Mouse (Mus musculus): ENCODE data around the gene Slc17a5. TPM values are rescaled to one million over a fixed set of nuclear protein-coding genes. Genes with fewer than 3 reads are reported as not detected.

Gene Slc17a5
- polyA plus RNA-seq, 1 experiment, result 14.5 TPM

- Histone ChIP-seq H3K27ac (ENCODE audit: insufficient read depth, low read depth, low read length) (peak overlapping the region; percentile 67), H3K36me3 (ENCODE audit: control insufficient read depth, insufficient read depth, low read length) (no peaks in the 10 kb centered on the region), H3K4me3 (ENCODE audit: low read depth, low read length) (peak overlapping the region; percentile 53), H3K4me1 (ENCODE audit: control insufficient read depth, insufficient read depth, insufficient read length, low read length) (peaks cover 11% of the 10 kb centered on the region; the same call in 1 of the 2 replicates), H3K27me3 (ENCODE audit: control insufficient read depth, insufficient read depth, low read length) (no peaks in the 10 kb centered on the region)
- TF ChIP-seq CTCF (IDR thresholded peaks at IDR 0.05; ENCODE audit: extremely low read depth, insufficient read length, insufficient replicate concordance, low read depth, low read length) (peak; percentile 93), POLR2A (IDR thresholded peaks at IDR 0.05; ENCODE audit: low read depth, low read length) (no peak)
- 1% methylated on average over 16 of the region's 16 CpGs for WGBS
Measured at GRCm38 (mm10) chr9:78527767-78528381, 60.0 kb downstream of the Slc17a5 start.

GRCm38 (mm10) chr9:78527301-78527761 is 60.5 kb downstream of the Slc17a5 start:
- Histone ChIP-seq H3K4me3 (ENCODE audit: low read depth, low read length) (peak overlapping the region; percentile 53), H3K27me3 (ENCODE audit: control insufficient read depth, insufficient read depth, low read length) (no peaks in the 10 kb centered on the region), H3K36me3 (ENCODE audit: control insufficient read depth, insufficient read depth, low read length) (no peaks in the 10 kb centered on the region), H3K4me1 (ENCODE audit: control insufficient read depth, insufficient read depth, insufficient read length, low read length) (peaks cover 9% of the 10 kb centered on the region; the same call in 1 of the 2 replicates), H3K27ac (ENCODE audit: insufficient read depth, low read depth, low read length) (peak overlapping the region; percentile 67)
- TF ChIP-seq CTCF (IDR thresholded peaks at IDR 0.05; ENCODE audit: extremely low read depth, insufficient read length, insufficient replicate concordance, low read depth, low read length) (peak; percentile 85; the same call in 1 of the 2 replicates), POLR2A (IDR thresholded peaks at IDR 0.05; ENCODE audit: low read depth, low read length) (no peak)
- under 1% methylated on average over 24 of the region's 24 CpGs for WGBS

- Histone ChIP-seq H3K36me3 (ENCODE audit: control insufficient read depth, insufficient read depth, low read length) (no peaks in the 10 kb centered on the region), H3K27ac (ENCODE audit: insufficient read depth, low read depth, low read length) (no peak overlapping the region), H3K4me1 (ENCODE audit: control insufficient read depth, insufficient read depth, insufficient read length, low read length) (no peaks in the 10 kb centered on the region), H3K4me3 (ENCODE audit: low read depth, low read length) (no peak overlapping the region), H3K27me3 (ENCODE audit: control insufficient read depth, insufficient read depth, low read length) (no peaks in the 10 kb centered on the region)
- no peak for TF ChIP-seq CTCF (IDR thresholded peaks at IDR 0.05; ENCODE audit: extremely low read depth, insufficient read length, insufficient replicate concordance, low read depth, low read length)
- no peak for TF ChIP-seq POLR2A (IDR thresholded peaks at IDR 0.05; ENCODE audit: low read depth, low read length)
- WGBS, result 77% methylated on average over 2 of the region's 2 CpGs
Measured at GRCm38 (mm10) chr9:78526206-78526605, 61.6 kb downstream of the Slc17a5 start.

- no peaks in the 10 kb centered on the region for H3K36me3 ChIP-seq (ENCODE audit: control insufficient read depth, insufficient read depth, low read length)
- H3K27me3 ChIP-seq (ENCODE audit: control insufficient read depth, insufficient read depth, low read length), result no peaks in the 10 kb centered on the region
- H3K4me1 ChIP-seq (ENCODE audit: control insufficient read depth, insufficient read depth, insufficient read length, low read length), result peaks cover 3% of the 10 kb centered on the region; the same call in 1 of the 2 replicates
- TF ChIP-seq POLR2A (IDR thresholded peaks at IDR 0.05; ENCODE audit: low read depth, low read length) (no peak), CTCF (IDR thresholded peaks at IDR 0.05; ENCODE audit: extremely low read depth, insufficient read length, insufficient replicate concordance, low read depth, low read length) (no peak)
- H3K27ac ChIP-seq (ENCODE audit: insufficient read depth, low read depth, low read length), result no peak overlapping the region
- no peak overlapping the region for H3K4me3 ChIP-seq (ENCODE audit: low read depth, low read length)
- 92% methylated on average over 17 of the region's 17 CpGs for WGBS
Measured at GRCm38 (mm10) chr9:78525451-78526135, 62.2 kb downstream of the Slc17a5 start.

- H3K4me1 ChIP-seq (ENCODE audit: control insufficient read depth, insufficient read depth, insufficient read length, low read length), result peaks cover 9% of the 10 kb centered on the region; the same call in 1 of the 2 replicates
- 15% methylated on average over 14 of the region's 14 CpGs for WGBS
- peak overlapping the region; percentile 19; the same call in 1 of the 2 replicates for H3K27ac ChIP-seq (ENCODE audit: insufficient read depth, low read depth, low read length)
- no peaks in the 10 kb centered on the region for H3K27me3 ChIP-seq (ENCODE audit: control insufficient read depth, insufficient read depth, low read length)
- TF ChIP-seq CTCF (IDR thresholded peaks at IDR 0.05; ENCODE audit: extremely low read depth, insufficient read length, insufficient replicate concordance, low read depth, low read length) (peak; percentile 85; the same call in 1 of the 2 replicates), POLR2A (IDR thresholded peaks at IDR 0.05; ENCODE audit: low read depth, low read length) (no peak)
- H3K4me3 ChIP-seq (ENCODE audit: low read depth, low read length), result peak overlapping the region; percentile 67
- no peaks in the 10 kb centered on the region for H3K36me3 ChIP-seq (ENCODE audit: control insufficient read depth, insufficient read depth, low read length)
Measured at GRCm38 (mm10) chr9:78521689-78522088, 66.2 kb downstream of the Slc17a5 start.

GRCm38 (mm10) chr9:78520780-78521601 is 66.8 kb downstream of the Slc17a5 start:
- Histone ChIP-seq H3K4me1 (ENCODE audit: control insufficient read depth, insufficient read depth, insufficient read length, low read length) (peaks cover 9% of the 10 kb centered on the region; the same call in 1 of the 2 replicates), H3K36me3 (ENCODE audit: control insufficient read depth, insufficient read depth, low read length) (no peaks in the 10 kb centered on the region), H3K27me3 (ENCODE audit: control insufficient read depth, insufficient read depth, low read length) (no peaks in the 10 kb centered on the region), H3K4me3 (ENCODE audit: low read depth, low read length) (peak overlapping the region; percentile 67), H3K27ac (ENCODE audit: insufficient read depth, low read depth, low read length) (peak overlapping the region; percentile 19; the same call in 1 of the 2 replicates)
- no peak for TF ChIP-seq CTCF (IDR thresholded peaks at IDR 0.05; ENCODE audit: extremely low read depth, insufficient read length, insufficient replicate concordance, low read depth, low read length)
- no peak; the same call in 1 of the 2 replicates for TF ChIP-seq POLR2A (IDR thresholded peaks at IDR 0.05; ENCODE audit: low read depth, low read length)
- WGBS, result 4% methylated on average over 40 of the region's 40 CpGs

Data from small intestine, adult 2 months (tissue).